Mouse (Mus musculus): ENCODE measurements around the gene Vmn1r189. TPM values are rescaled to one million over a fixed set of nuclear protein-coding genes. Genes with fewer than 3 reads are reported as not detected.
"Not testable (repeated sequence)": the region's sequence is repeated elsewhere in the genome, so short reads cannot be mapped to it uniquely, and the experiment has no call there.

Gene Vmn1r189
- not detected in 2 replicates for polyA plus RNA-seq (2015; fragmentation: Nextera tagmentation; extraction: Ambion mirVana)

- 73% methylated on average over 2 of the region's 2 CpGs for WGBS
- H3K27ac ChIP-seq (ENCODE audit: low read length); ATAC-seq (replicated peaks; ENCODE audit: extremely low read depth, insufficient read depth, low FRiP score): not testable (repeated sequence)
Measured at GRCm38 (mm10) chr13:22105724-22106123, at the start of gene Vmn1r189. Vmn1r189 (minus strand) TSS chr13:22105824.

GRCm38 (mm10) chr13:22136495-22137293, 31.1 kb upstream of the Vmn1r189 start:
- not testable (repeated sequence) for H3K9me3 ChIP-seq (replicated peaks; ENCODE audit: control insufficient read depth, low read length); H3K27me3 ChIP-seq (ENCODE audit: control insufficient read depth, insufficient read depth, low read length); H3K4me1 ChIP-seq (ENCODE audit: control insufficient read depth, insufficient read depth, low read length); H3K27ac ChIP-seq (ENCODE audit: low read length); H3K36me3 ChIP-seq (ENCODE audit: control insufficient read depth, insufficient read depth); H3K4me3 ChIP-seq (ENCODE audit: low read length); ATAC-seq (replicated peaks; ENCODE audit: extremely low read depth, insufficient read depth, low FRiP score); H3K4me2 ChIP-seq (ENCODE audit: low read depth, low read length); H3K9ac ChIP-seq (ENCODE audit: low read length)
- whole genome bisulfite sequencing: 57% methylated on average over 5 of the region's 5 CpGs

More at GRCm38 (mm10) chr13:22105724-22106123, at the start of gene Vmn1r189:
- not testable (repeated sequence) for H3K9me3 ChIP-seq (replicated peaks; ENCODE audit: control insufficient read depth, low read length); H3K4me3 ChIP-seq (ENCODE audit: low read length); H3K9ac ChIP-seq (ENCODE audit: low read length); H3K27me3 ChIP-seq (ENCODE audit: control insufficient read depth, insufficient read depth, low read length); H3K36me3 ChIP-seq (ENCODE audit: control insufficient read depth, insufficient read depth); H3K4me1 ChIP-seq (ENCODE audit: control insufficient read depth, insufficient read depth, low read length); H3K4me2 ChIP-seq (ENCODE audit: low read depth, low read length)

GRCm38 (mm10) chr13:22084140-22084539, 21.5 kb downstream of the Vmn1r189 start, which contains the start of gene Vmn1r188:
Vmn1r188 (plus strand) TSS chr13:22084440.
- not testable (repeated sequence) for H3K27me3 ChIP-seq (ENCODE audit: control insufficient read depth, insufficient read depth, low read length); H3K9me3 ChIP-seq (replicated peaks; ENCODE audit: control insufficient read depth, low read length); H3K9ac ChIP-seq (ENCODE audit: low read length); H3K4me2 ChIP-seq (ENCODE audit: low read depth, low read length); H3K36me3 ChIP-seq (ENCODE audit: control insufficient read depth, insufficient read depth); H3K4me1 ChIP-seq (ENCODE audit: control insufficient read depth, insufficient read depth, low read length); ATAC-seq (replicated peaks; ENCODE audit: extremely low read depth, insufficient read depth, low FRiP score); H3K4me3 ChIP-seq (ENCODE audit: low read length); H3K27ac ChIP-seq (ENCODE audit: low read length)
- 72% methylated on average over 1 of the region's 1 CpGs for WGBS

- H3K4me1 ChIP-seq (ENCODE audit: control insufficient read depth, insufficient read depth, low read length): no peaks in the 10 kb centered on the region
- no peaks in the 10 kb centered on the region for H3K27me3 ChIP-seq (ENCODE audit: control insufficient read depth, insufficient read depth, low read length)
- ATAC-seq (replicated peaks; ENCODE audit: extremely low read depth, insufficient read depth, low FRiP score): no peak
- no peak overlapping the region for H3K27ac ChIP-seq (ENCODE audit: low read length)
- no peak overlapping the region for H3K4me3 ChIP-seq (ENCODE audit: low read length)
- 49% methylated on average over 1 of the region's 1 CpGs for WGBS
- H3K4me2 ChIP-seq (ENCODE audit: low read depth, low read length): no peak overlapping the region
- H3K9ac ChIP-seq (ENCODE audit: low read length): no peak overlapping the region
- peaks cover 3% of the 10 kb centered on the region for H3K9me3 ChIP-seq (replicated peaks; ENCODE audit: control insufficient read depth, low read length)
- no peaks in the 10 kb centered on the region for H3K36me3 ChIP-seq (ENCODE audit: control insufficient read depth, insufficient read depth)
Measured at GRCm38 (mm10) chr13:22063468-22063867, 42.2 kb downstream of the Vmn1r189 start.

- Histone ChIP-seq H3K4me3 (ENCODE audit: low read length) (no peak overlapping the region), H3K4me1 (ENCODE audit: control insufficient read depth, insufficient read depth, low read length) (no peaks in the 10 kb centered on the region), H3K27me3 (ENCODE audit: control insufficient read depth, insufficient read depth, low read length) (no peaks in the 10 kb centered on the region), H3K4me2 (ENCODE audit: low read depth, low read length) (no peak overlapping the region), H3K9me3 (replicated peaks; ENCODE audit: control insufficient read depth, low read length) (peaks cover 2% of the 10 kb centered on the region), H3K36me3 (ENCODE audit: control insufficient read depth, insufficient read depth) (no peaks in the 10 kb centered on the region), H3K27ac (ENCODE audit: low read length) (no peak overlapping the region), H3K9ac (ENCODE audit: low read length) (no peak overlapping the region)
- no peak for ATAC-seq (replicated peaks; ENCODE audit: extremely low read depth, insufficient read depth, low FRiP score)
- 75% methylated on average over 1 of the region's 1 CpGs for WGBS
Measured at GRCm38 (mm10) chr13:22061422-22061821, 44.2 kb downstream of the Vmn1r189 start.

GRCm38 (mm10) chr13:22053754-22054153, 51.9 kb downstream of the Vmn1r189 start:
- H3K27me3 ChIP-seq (ENCODE audit: control insufficient read depth, insufficient read depth, low read length): no peaks in the 10 kb centered on the region
- H3K27ac ChIP-seq (ENCODE audit: low read length): no peak overlapping the region
- 94% methylated on average over 1 of the region's 1 CpGs for WGBS
- no peak overlapping the region for H3K4me2 ChIP-seq (ENCODE audit: low read depth, low read length)
- no peak overlapping the region for H3K9ac ChIP-seq (ENCODE audit: low read length)
- ATAC-seq (replicated peaks; ENCODE audit: extremely low read depth, insufficient read depth, low FRiP score): no peak
- H3K9me3 ChIP-seq (replicated peaks; ENCODE audit: control insufficient read depth, low read length): no peaks in the 10 kb centered on the region
- H3K4me1 ChIP-seq (ENCODE audit: control insufficient read depth, insufficient read depth, low read length): 0 out of 2 replicates have a peak, but pooled peaks cover 4% of the 10 kb centered on the region
- H3K36me3 ChIP-seq (ENCODE audit: control insufficient read depth, insufficient read depth): no peaks in the 10 kb centered on the region
- H3K4me3 ChIP-seq (ENCODE audit: low read length): no peak overlapping the region

DNA sequence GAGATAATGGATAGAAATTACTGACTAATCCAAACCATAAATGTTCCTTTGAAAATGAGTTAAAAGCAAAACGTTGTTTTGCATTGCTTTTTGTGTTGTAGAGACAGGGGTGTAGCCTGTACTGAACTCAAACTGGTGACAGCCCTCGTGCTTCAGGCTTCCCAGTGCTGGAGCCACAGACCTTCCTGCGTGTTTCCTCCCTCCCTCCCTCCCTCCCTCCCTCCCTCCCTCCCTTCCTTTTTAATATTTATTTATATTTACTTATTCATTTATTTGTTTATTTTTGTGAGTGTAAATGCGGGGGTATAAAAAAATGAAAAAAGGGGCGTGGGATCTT, 54.1 kb downstream of the Vmn1r189 start:
- H3K4me2 ChIP-seq (ENCODE audit: low read depth, low read length): peak overlapping the region; percentile 89
- H3K27ac ChIP-seq (ENCODE audit: low read length): peak overlapping the region; percentile 86; the same call in 1 of the 2 replicates
- 0 out of 2 replicates have a peak, but pooled peaks cover 4% of the 10 kb centered on the region for H3K4me1 ChIP-seq (ENCODE audit: control insufficient read depth, insufficient read depth, low read length)
- no peaks in the 10 kb centered on the region for H3K36me3 ChIP-seq (ENCODE audit: control insufficient read depth, insufficient read depth)
- ATAC-seq (replicated peaks; ENCODE audit: extremely low read depth, insufficient read depth, low FRiP score): no peak
- WGBS: 13% methylated on average over 5 of the region's 5 CpGs
- H3K9ac ChIP-seq (ENCODE audit: low read length): peak overlapping the region; percentile 81
- peak overlapping the region; percentile 74 for H3K4me3 ChIP-seq (ENCODE audit: low read length)
- no peaks in the 10 kb centered on the region for H3K9me3 ChIP-seq (replicated peaks; ENCODE audit: control insufficient read depth, low read length)
- no peaks in the 10 kb centered on the region for H3K27me3 ChIP-seq (ENCODE audit: control insufficient read depth, insufficient read depth, low read length)

GRCm38 (mm10) chr13:22050591-22051522, 54.8 kb downstream of the Vmn1r189 start:
- ATAC-seq (replicated peaks; ENCODE audit: extremely low read depth, insufficient read depth, low FRiP score): peak; percentile 94
- Histone ChIP-seq H3K4me3 (ENCODE audit: low read length) (peak overlapping the region; percentile 74), H3K36me3 (ENCODE audit: control insufficient read depth, insufficient read depth) (no peaks in the 10 kb centered on the region), H3K9ac (ENCODE audit: low read length) (peak overlapping the region; percentile 81), H3K9me3 (replicated peaks; ENCODE audit: control insufficient read depth, low read length) (no peaks in the 10 kb centered on the region), H3K4me2 (ENCODE audit: low read depth, low read length) (peak overlapping the region; percentile 89), H3K27ac (ENCODE audit: low read length) (peak overlapping the region; percentile 86), H3K27me3 (ENCODE audit: control insufficient read depth, insufficient read depth, low read length) (no peaks in the 10 kb centered on the region), H3K4me1 (ENCODE audit: control insufficient read depth, insufficient read depth, low read length) (0 out of 2 replicates have a peak, but pooled peaks cover 4% of the 10 kb centered on the region)
- WGBS: under 1% methylated on average over 52 of the region's 52 CpGs

Data from heart, embryonic 16.5 days (tissue).